Mouse (Mus musculus) cortical plate, adult 2 months (tissue): ENCODE data around the gene Unc45a. TPM values are rescaled to one million over a fixed set of nuclear protein-coding genes. Genes with fewer than 3 reads are reported as not detected.

ENCODE experiments used
- H3K27ac ChIP-seq: fragments of 200-500 bp; 2 replicates; pipeline ENCODE4 v1.5.1; 2012; ENCODE audit warnings: low read length, control low read depth, inconsistent platforms; ENCODE audit not compliant: insufficient read depth
- H3K4me1 ChIP-seq: fragments of 200-500 bp; 2 replicates; pipeline ENCODE4 v1.6.1; 2011; ENCODE audit warnings: low read length; ENCODE audit not compliant: control insufficient read depth, insufficient read depth
- H3K4me3 ChIP-seq: fragments of 200-500 bp; 2 replicates; pipeline ENCODE4 v1.5.1; 2011; ENCODE audit warnings: mild to moderate bottlenecking, low read length, control low read depth; ENCODE audit not compliant: insufficient read depth
- CTCF ChIP-seq: fragments of 200-500 bp; IDR thresholded peaks from 2 replicates; pipeline ENCODE4 v1.5.1; 2011; ENCODE audit warnings: mild to moderate bottlenecking, control low read depth, low read length; ENCODE audit not compliant: insufficient read depth; ENCODE audit errors: extremely low read depth
- POLR2A ChIP-seq: fragments of 200-500 bp; IDR thresholded peaks from 2 replicates; pipeline ENCODE4 v1.6.1; 2011; ENCODE audit warnings: mild to moderate bottlenecking, low read length, control low read depth; ENCODE audit not compliant: insufficient read depth; ENCODE audit errors: extremely low read depth
- polyA plus RNA-seq: library from polyadenylated mRNA; depleted of rRNA; stranded (reverse); fragments of >200 nt; gene quantifications from 2 replicates; pipeline ENCODE4 v1.2.3, GENCODE M21; 2012; rRNA removed

The Unc45a gene
- polyA plus RNA-seq, 1 experiment, result 55.4 TPM

- no peak overlapping the region for H3K27ac ChIP-seq
- H3K4me3 ChIP-seq, result no peak overlapping the region
- TF ChIP-seq CTCF (no peak), POLR2A (no peak)
- H3K4me1 ChIP-seq, result no peaks in the 10 kb centered on the region
Measured at GRCm38 (mm10) chr7:80276374-80276773, 64.4 kb downstream of the Unc45a start.

Other genes with a start within 250 kb of the Unc45a start
- 92.7 and 95.0 TPM in 2 replicates for gene Idh2, start 225.6 kb downstream of the Unc45a start, polyA plus RNA-seq
- gene Sema4b, start 154.2 kb downstream of the Unc45a start, polyA plus RNA-seq, result 11.6 and 12.5 TPM in 2 replicates
- 31.9 and 35.9 TPM in 2 replicates for gene Cib1, start 108.2 kb downstream of the Unc45a start, polyA plus RNA-seq
- 3.4 and 3.7 TPM in 2 replicates for gene Gdpgp1, start 108.1 kb downstream of the Unc45a start, polyA plus RNA-seq
- 0.98 and 1.5 TPM in 2 replicates for gene Ttll13, start 94.6 kb downstream of the Unc45a start, polyA plus RNA-seq
- 55.6 and 56.0 TPM in 2 replicates for gene Ngrn, start 79.8 kb downstream of the Unc45a start, polyA plus RNA-seq
- gene Vps33b, start 71.4 kb downstream of the Unc45a start, polyA plus RNA-seq, result 23.2 and 25.6 TPM in 2 replicates
- 0.98 and 3.0 TPM in 2 replicates for gene Prc1, start 46.6 kb downstream of the Unc45a start, polyA plus RNA-seq
- 17.4 and 23.3 TPM in 2 replicates for gene Rccd1, start 16.6 kb downstream of the Unc45a start, polyA plus RNA-seq
- gene Hddc3, start 2.1 kb upstream of the Unc45a start, polyA plus RNA-seq, result 54.6 and 61.3 TPM in 2 replicates
- gene Man2a2, start 30.4 kb upstream of the Unc45a start, polyA plus RNA-seq, result 112 and 115 TPM in 2 replicates
- 5.9 and 7.6 TPM in 2 replicates for gene Fes, start 46.9 kb upstream of the Unc45a start, polyA plus RNA-seq
- gene Furin, start 64.4 kb upstream of the Unc45a start, polyA plus RNA-seq, result 19.9 and 22.1 TPM in 2 replicates
- 4.0 and 4.6 TPM in 2 replicates for gene Blm, start 194.1 kb upstream of the Unc45a start, polyA plus RNA-seq